17 mouse cellular contexts compared by ENCODE assay signal in the genomic region with DNA sequence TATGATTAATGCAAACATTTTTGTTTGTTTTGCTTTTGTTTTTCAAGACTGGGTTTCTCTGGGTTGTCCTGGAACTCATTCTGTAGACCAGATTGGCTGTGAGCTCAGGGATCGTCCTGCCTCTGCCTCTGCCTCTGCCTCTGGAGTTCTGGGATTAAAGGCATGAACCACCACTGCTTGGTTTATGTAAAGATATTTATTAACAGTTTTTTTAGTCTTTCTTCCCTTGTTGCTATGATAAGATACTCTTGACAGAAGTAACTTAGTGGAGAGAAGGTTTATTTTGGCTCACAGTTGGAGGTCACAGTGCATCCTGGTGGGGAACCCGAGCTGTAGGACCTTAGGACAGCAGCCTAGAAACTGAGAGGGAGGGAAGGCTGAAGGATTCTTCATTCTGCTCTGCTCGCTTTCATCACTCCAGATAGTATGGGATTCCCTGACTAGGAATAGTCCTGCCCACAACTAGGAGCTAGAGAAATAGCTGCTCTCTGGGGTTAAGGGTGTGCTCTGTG.
"Had no signal": no experiment of that assay in that cellular context is flagged by ENCODE, and none has a peak within 500 bp of the region (broad histone marks: within the 10 kb centered on the region; RNA-seq: fewer than 3 reads in every experiment).

No protein-coding gene starts in this region.

- ATAC-seq: intestine, embryonic 16.5 days had no signal

- H3K27ac ChIP-seq: kidney, postnatal 0 days; layer of hippocampus, adult 2 months; left cerebral cortex, adult 2 months; lung, embryonic 15.5 days had no signal

- DNase-seq: kidney, adult 18-20 months; kidney, adult 9 months; kidney, postnatal 25 days; layer of hippocampus, postnatal 36 days; lung, adult 18-20 months; lung, postnatal 10 days; lung, postnatal 4 days; midbrain, embryonic 14.5 days; thymus, adult 18-20 months; thymus, postnatal 14 days; thymus, postnatal 4 days had no signal

- H3K9me3 ChIP-seq: lung, embryonic 15.5 days had no signal

- H3K27me3 ChIP-seq: lung, embryonic 15.5 days had no signal

- H3K4me3 ChIP-seq: layer of hippocampus, adult 2 months; left cerebral cortex, adult 2 months; lung, embryonic 15.5 days had no signal

- H3K9ac ChIP-seq: lung, embryonic 15.5 days had no signal

- H3K36me3 ChIP-seq: lung, embryonic 15.5 days had no signal

- H3K4me2 ChIP-seq: lung, embryonic 15.5 days; midbrain, embryonic 11.5 days had no signal
